Mouse (Mus musculus): Measurements from ENCODE around the gene Tmem183a. TPM values are rescaled to one million over a fixed set of nuclear protein-coding genes. Genes with fewer than 3 reads are reported as not detected.

Tmem183a gene
- total RNA-seq, 2 experiments from 2014 or later: 60.3 to 71.7 TPM

- peak in 1 of 2 experiments; percentile 63 for DNase-seq (ENCODE audit: low spot score in 2 of 2)
Measured at GRCm38 (mm10) chr1:134322591-134322990, 39.2 kb downstream of the Tmem183a start.

GRCm38 (mm10) chr1:134320691-134321301, 41.0 kb downstream of the Tmem183a start:
- no peak for DNase-seq (ENCODE audit: low spot score in 2 of 2)

- no peak for DNase-seq (ENCODE audit: low spot score in 2 of 2)
Measured at GRCm38 (mm10) chr1:134318261-134318660, 43.5 kb downstream of the Tmem183a start.

- no peak for DNase-seq (ENCODE audit: low spot score in 2 of 2)
Measured at GRCm38 (mm10) chr1:134316361-134316760, 45.4 kb downstream of the Tmem183a start.

- DNase-seq (ENCODE audit: low spot score in 2 of 2): no peak
Measured at GRCm38 (mm10) chr1:134315181-134315580, 46.6 kb downstream of the Tmem183a start.

GRCm38 (mm10) chr1:134311760-134312159, 50.0 kb downstream of the Tmem183a start:
- peak in 1 of 2 experiments; percentile 74 for DNase-seq (ENCODE audit: low spot score in 2 of 2)

GRCm38 (mm10) chr1:134310729-134311128, 51.0 kb downstream of the Tmem183a start:
- no peak for DNase-seq (ENCODE audit: low spot score in 2 of 2)

GRCm38 (mm10) chr1:134310291-134310690, 51.5 kb downstream of the Tmem183a start:
- DNase-seq (ENCODE audit: low spot score in 2 of 2): no peak

- DNase-seq (ENCODE audit: low spot score in 2 of 2): no peak
Measured at GRCm38 (mm10) chr1:134307409-134307808, 54.4 kb downstream of the Tmem183a start.

GRCm38 (mm10) chr1:134304940-134305339, 56.8 kb downstream of the Tmem183a start:
- no peak for DNase-seq (ENCODE audit: low spot score in 2 of 2)

GRCm38 (mm10) chr1:134302568-134303238, 59.1 kb downstream of the Tmem183a start:
- no peak for DNase-seq (ENCODE audit: low spot score in 2 of 2)

GRCm38 (mm10) chr1:134298636-134299411, 63.0 kb downstream of the Tmem183a start:
- DNase-seq (ENCODE audit: low spot score in 2 of 2): no peak

- peak; percentile 55 to 83 for DNase-seq (ENCODE audit: low spot score in 2 of 2)
Measured at GRCm38 (mm10) chr1:134297265-134297664, 64.5 kb downstream of the Tmem183a start.

Other genes starting within 250 kb of the Tmem183a start
- 10 to 100 TPM; 17.2 to 22.4 TPM for gene Chil1, start 179.8 kb downstream of the Tmem183a start, total RNA-seq (2021)
- not detected for gene Mybph, start 168.5 kb downstream of the Tmem183a start, total RNA-seq (2021)
- gene Adora1, start 126.5 kb downstream of the Tmem183a start, total RNA-seq (2021): 100 to 1,000 TPM; 212 to 220 TPM
- not detected for gene Myog, start 72.0 kb downstream of the Tmem183a start, total RNA-seq (2021)
- gene Ppfia4, start 29.1 kb downstream of the Tmem183a start, total RNA-seq (2021): 10 to 100 TPM; 66.5 to 68.4 TPM
- gene 4933406M09Rik, start 24.0 kb upstream of the Tmem183a start, total RNA-seq (2021): not detected
- 10 to 100 TPM; 30.1 to 33.0 TPM for gene Cyb5r1, start 43.6 kb upstream of the Tmem183a start, total RNA-seq (2021)
- 10 to 100 TPM; 58.0 to 60.7 TPM for gene Adipor1, start 53.4 kb upstream of the Tmem183a start, total RNA-seq (2021)
- gene Klhl12, start 93.6 kb upstream of the Tmem183a start, total RNA-seq (2021): 10 to 100 TPM; 40.7 to 44.8 TPM
- 10 to 100 TPM; 22.3 to 25.3 TPM for gene Rabif, start 132.7 kb upstream of the Tmem183a start, total RNA-seq (2021)
- gene Mgat4e, start 187.7 kb upstream of the Tmem183a start, total RNA-seq (2021): under 1 TPM in 1 of 2 experiments, not detected in 1; 0.22 TPM
- 10 to 100 TPM; 67.4 to 70.5 TPM for gene Kdm5b, start 198.2 kb upstream of the Tmem183a start, total RNA-seq (2021)